Mouse (Mus musculus) midbrain, embryonic 13.5 days (tissue): ENCODE results near the gene Pax1. TPM values are rescaled to one million over a fixed set of nuclear protein-coding genes. Genes with fewer than 3 reads are reported as not detected.

Experiments
- ATAC-seq: fragments of 200-750 bp; cut with Nextera tagmentation; 2 replicates; pipeline ENCODE4 v1.8.0; 2017; ENCODE audit warnings: mild to moderate bottlenecking, moderate TSS enrichment, moderate library complexity
- H3K27ac ChIP-seq: fragments of 300-500 bp; sonication (generic); 2 replicates; pipeline ENCODE4 v1.5.1; 2015; ENCODE audit warnings: inconsistent platforms, mild to moderate bottlenecking, moderate library complexity
- H3K27me3 ChIP-seq: fragments of 300-500 bp; sonication (generic); 2 replicates; pipeline ENCODE4 v1.6.1; 2015; ENCODE audit warnings: mild to moderate bottlenecking, inconsistent platforms
- H3K36me3 ChIP-seq: fragments of 300-500 bp; sonication (generic); 2 replicates; pipeline ENCODE4 v1.6.1; 2015; ENCODE audit warnings: mild to moderate bottlenecking, inconsistent platforms
- H3K4me1 ChIP-seq: fragments of 300-500 bp; sonication (generic); replicated peaks from 2 replicates; pipeline ENCODE4 v1.6.1; 2015; ENCODE audit warnings: inconsistent platforms
- H3K4me2 ChIP-seq: fragments of 300-500 bp; sonication (generic); replicated peaks from 2 replicates; pipeline ENCODE4 v1.6.1; 2015; ENCODE audit warnings: moderate library complexity, mild to moderate bottlenecking, inconsistent platforms
- H3K4me3 ChIP-seq: fragments of 300-500 bp; sonication (generic); replicated peaks from 2 replicates; pipeline ENCODE4 v1.5.1; 2015; ENCODE audit warnings: mild to moderate bottlenecking, inconsistent platforms
- H3K9ac ChIP-seq: fragments of 300-500 bp; sonication (generic); replicated peaks from 2 replicates; pipeline ENCODE4 v1.6.1; 2015; ENCODE audit warnings: mild to moderate bottlenecking, inconsistent platforms
- H3K9me3 ChIP-seq: fragments of 300-500 bp; sonication (generic); 2 replicates; pipeline ENCODE4 v1.6.1; 2016; ENCODE audit warnings: mild to moderate bottlenecking, inconsistent platforms
- WGBS: fragments of 180-500 bp; shearing (Covaris S2); methylation state at CpG from one replicate; pipeline ENCODE4 v1.1.7; 2015; 5-methylcytosine and 5-hydroxymethylcytosine counted together
- polyA plus RNA-seq: library from polyadenylated mRNA; unstranded; fragments of >200 nt; fragmentation: Nextera tagmentation; extraction: Ambion mirVana; gene quantifications from 2 replicates; pipeline ENCODE4 v1.2.1, GENCODE M21; 2015

The Pax1 gene
- polyA plus RNA-seq, 1 experiment from 2014 or later, result 0.05 TPM

- Histone ChIP-seq H3K36me3 (no peaks in the 10 kb centered on the region), H3K4me1 (peaks cover 13% of the 10 kb centered on the region), H3K27ac (no peak overlapping the region), H3K27me3 (peaks cover 94% of the 10 kb centered on the region), H3K9ac (no peak overlapping the region), H3K9me3 (no peaks in the 10 kb centered on the region), H3K4me2 (no peak overlapping the region), H3K4me3 (no peak overlapping the region)
- ATAC-seq, result no peak
- 6% methylated on average over 6 of the region's 6 CpGs for WGBS
Observed at GRCm38 (mm10) chr2:147364198-147364597, 2.5 kb downstream of the Pax1 start.

GRCm38 (mm10) chr2:147364982-147365907 lies 3.5 kb downstream of the Pax1 start:
- Histone ChIP-seq H3K9ac (no peak overlapping the region), H3K4me2 (peak overlapping the region; percentile 48), H3K27ac (no peak overlapping the region), H3K4me1 (peaks cover 13% of the 10 kb centered on the region), H3K27me3 (peaks cover 94% of the 10 kb centered on the region), H3K36me3 (no peaks in the 10 kb centered on the region), H3K9me3 (no peaks in the 10 kb centered on the region), H3K4me3 (peak overlapping the region; percentile 29)
- WGBS, result under 1% methylated on average over 64 of the region's 80 CpGs
- peak; percentile 64 for ATAC-seq

- H3K4me2 ChIP-seq, result no peak overlapping the region
- H3K9ac ChIP-seq, result no peak overlapping the region
- 0 out of 2 replicates have a peak, but pooled peaks have one; percentile 4 for ATAC-seq
- no peaks in the 10 kb centered on the region for H3K36me3 ChIP-seq
- WGBS, result 2% methylated on average over 36 of the region's 36 CpGs
- no peak overlapping the region for H3K27ac ChIP-seq
- H3K9me3 ChIP-seq, result no peaks in the 10 kb centered on the region
- peaks cover 94% of the 10 kb centered on the region for H3K27me3 ChIP-seq
- peaks cover 13% of the 10 kb centered on the region for H3K4me1 ChIP-seq
- H3K4me3 ChIP-seq, result no peak overlapping the region
Observed at GRCm38 (mm10) chr2:147365908-147366630, 4.3 kb downstream of the Pax1 start.

- H3K4me2 ChIP-seq, result no peak overlapping the region
- peaks cover 13% of the 10 kb centered on the region for H3K4me1 ChIP-seq
- H3K9ac ChIP-seq, result no peak overlapping the region
- no peak overlapping the region for H3K27ac ChIP-seq
- 2% methylated on average over 12 of the region's 12 CpGs for WGBS
- no peak for ATAC-seq
- no peaks in the 10 kb centered on the region for H3K9me3 ChIP-seq
- H3K36me3 ChIP-seq, result no peaks in the 10 kb centered on the region
- H3K4me3 ChIP-seq, result no peak overlapping the region
- H3K27me3 ChIP-seq, result peaks cover 92% of the 10 kb centered on the region
Observed at GRCm38 (mm10) chr2:147367246-147367820, 5.6 kb downstream of the Pax1 start.

GRCm38 (mm10) chr2:147367911-147368591 lies 6.3 kb downstream of the Pax1 start:
- Histone ChIP-seq H3K9me3 (no peaks in the 10 kb centered on the region), H3K36me3 (no peaks in the 10 kb centered on the region), H3K4me2 (no peak overlapping the region), H3K9ac (no peak overlapping the region), H3K27ac (no peak overlapping the region), H3K27me3 (peaks cover 92% of the 10 kb centered on the region), H3K4me1 (peaks cover 13% of the 10 kb centered on the region), H3K4me3 (no peak overlapping the region)
- WGBS, result 1% methylated on average over 32 of the region's 32 CpGs
- 0 out of 2 replicates have a peak, but pooled peaks have one; percentile 32 for ATAC-seq

GRCm38 (mm10) chr2:147369561-147369960 lies 7.8 kb downstream of the Pax1 start:
- ATAC-seq, result no peak
- H3K9me3 ChIP-seq, result no peaks in the 10 kb centered on the region
- WGBS, result 2% methylated on average over 9 of the region's 9 CpGs
- no peak overlapping the region for H3K4me3 ChIP-seq
- no peak overlapping the region for H3K9ac ChIP-seq
- peaks cover 92% of the 10 kb centered on the region for H3K27me3 ChIP-seq
- H3K4me2 ChIP-seq, result no peak overlapping the region
- H3K36me3 ChIP-seq, result no peaks in the 10 kb centered on the region
- H3K4me1 ChIP-seq, result peaks cover 18% of the 10 kb centered on the region
- H3K27ac ChIP-seq, result no peak overlapping the region

- H3K36me3 ChIP-seq, result no peaks in the 10 kb centered on the region
- peaks cover 92% of the 10 kb centered on the region for H3K27me3 ChIP-seq
- H3K27ac ChIP-seq, result no peak overlapping the region
- no peak overlapping the region for H3K9ac ChIP-seq
- peaks cover 15% of the 10 kb centered on the region for H3K4me1 ChIP-seq
- ATAC-seq, result no peak
- WGBS, result 11% methylated on average over 5 of the region's 5 CpGs
- no peak overlapping the region for H3K4me2 ChIP-seq
- no peak overlapping the region for H3K4me3 ChIP-seq
- H3K9me3 ChIP-seq, result no peaks in the 10 kb centered on the region
Observed at GRCm38 (mm10) chr2:147370091-147370490, 8.4 kb downstream of the Pax1 start.

- H3K36me3 ChIP-seq, result no peaks in the 10 kb centered on the region
- H3K4me3 ChIP-seq, result no peak overlapping the region
- H3K27me3 ChIP-seq, result peaks cover 92% of the 10 kb centered on the region
- H3K4me1 ChIP-seq, result peaks cover 5% of the 10 kb centered on the region; the same call in 1 of the 2 replicates
- ATAC-seq, result no peak
- no peak overlapping the region for H3K9ac ChIP-seq
- H3K9me3 ChIP-seq, result no peaks in the 10 kb centered on the region
- no peak overlapping the region for H3K27ac ChIP-seq
- H3K4me2 ChIP-seq, result no peak overlapping the region
Observed at GRCm38 (mm10) chr2:147371289-147371688, 9.6 kb downstream of the Pax1 start.

- H3K9ac ChIP-seq, result no peak overlapping the region
- H3K4me1 ChIP-seq, result peaks cover 5% of the 10 kb centered on the region; the same call in 1 of the 2 replicates
- H3K27ac ChIP-seq, result no peak overlapping the region
- no peak overlapping the region for H3K4me3 ChIP-seq
- H3K4me2 ChIP-seq, result no peak overlapping the region
- ATAC-seq, result no peak
- peaks cover 92% of the 10 kb centered on the region for H3K27me3 ChIP-seq
- H3K36me3 ChIP-seq, result no peaks in the 10 kb centered on the region
- 5% methylated on average over 4 of the region's 4 CpGs for WGBS
- no peaks in the 10 kb centered on the region for H3K9me3 ChIP-seq
Observed at GRCm38 (mm10) chr2:147371840-147372239, 10.1 kb downstream of the Pax1 start.

- under 1% methylated on average over 28 of the region's 28 CpGs for WGBS
- peak; percentile 43; the same call in 1 of the 2 replicates for ATAC-seq
- H3K27ac ChIP-seq, result no peak overlapping the region
Observed at GRCm38 (mm10) chr2:147372947-147373666, 11.4 kb downstream of the Pax1 start.

GRCm38 (mm10) chr2:147373667-147374007 lies 11.9 kb downstream of the Pax1 start:
- Histone ChIP-seq H3K36me3 (no peaks in the 10 kb centered on the region), H3K9ac (no peak overlapping the region), H3K27ac (no peak overlapping the region), H3K4me2 (no peak overlapping the region), H3K9me3 (no peaks in the 10 kb centered on the region), H3K27me3 (peaks cover 93% of the 10 kb centered on the region), H3K4me1 (0 out of 2 replicates have a peak, but pooled peaks cover 5% of the 10 kb centered on the region), H3K4me3 (no peak overlapping the region)
- under 1% methylated on average over 19 of the region's 19 CpGs for WGBS
- ATAC-seq, result 0 out of 2 replicates have a peak, but pooled peaks have one; percentile 30

More at GRCm38 (mm10) chr2:147372947-147373666, 11.4 kb downstream of the Pax1 start:
- H3K4me1 ChIP-seq, result peaks cover 5% of the 10 kb centered on the region; the same call in 1 of the 2 replicates
- H3K36me3 ChIP-seq, result no peaks in the 10 kb centered on the region
- H3K4me3 ChIP-seq, result no peak overlapping the region
- no peaks in the 10 kb centered on the region for H3K9me3 ChIP-seq
- no peak overlapping the region for H3K4me2 ChIP-seq
- no peak overlapping the region for H3K9ac ChIP-seq
- peaks cover 92% of the 10 kb centered on the region for H3K27me3 ChIP-seq
